Mouse (Mus musculus): Measurements from ENCODE around the gene Map4k5. TPM values are rescaled to one million over a fixed set of nuclear protein-coding genes. Genes with fewer than 3 reads are reported as not detected.

The Map4k5 gene
- polyA plus RNA-seq, 1 experiment from 2014 or later, result 33.7 TPM

DNA sequence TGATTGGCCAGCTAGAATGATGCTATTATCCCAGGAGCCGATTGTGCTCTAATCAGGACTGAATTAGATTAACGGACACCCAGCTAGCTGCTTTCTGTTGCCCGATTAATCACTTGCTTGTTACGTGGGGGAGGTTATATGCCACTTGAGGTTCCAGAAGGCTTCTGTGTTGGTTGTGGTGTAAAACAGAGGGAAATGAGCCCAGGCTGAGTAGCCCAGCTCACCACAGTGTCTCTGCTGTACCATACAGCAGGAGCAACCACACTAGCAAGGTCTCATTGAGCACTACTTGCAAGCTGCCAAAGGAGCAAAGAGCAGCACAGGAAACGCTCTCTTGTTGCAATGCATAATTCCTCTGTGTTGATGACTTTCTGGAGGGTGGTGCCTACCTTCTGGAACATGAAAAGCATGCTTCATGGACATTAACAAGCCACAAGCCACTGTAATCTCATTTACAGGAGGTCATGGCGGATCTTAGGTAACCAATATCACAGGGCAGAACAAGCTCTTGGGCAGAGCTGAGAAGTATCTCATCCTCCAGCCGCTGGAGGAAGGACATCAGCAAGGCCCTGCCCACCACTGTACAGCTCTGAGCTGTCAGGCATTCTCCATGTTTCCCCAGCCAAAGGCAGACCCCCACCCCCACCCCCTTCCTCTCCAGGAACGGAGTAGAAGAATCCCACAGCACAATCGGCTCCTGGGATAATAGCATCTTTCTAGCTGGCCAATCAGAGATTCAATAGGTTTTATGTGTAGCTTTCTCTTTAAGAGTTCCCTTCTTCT is 125.3 kb downstream of the Map4k5 start:
- no peaks in the 10 kb centered on the region for H3K9me3 ChIP-seq
- WGBS, result 55% methylated on average over 9 of the region's 9 CpGs
- no peaks in the 10 kb centered on the region for H3K27me3 ChIP-seq (replicated peaks; ENCODE audit: low read depth, poor library complexity, severe bottlenecking)
- no peaks in the 10 kb centered on the region for H3K36me3 ChIP-seq (replicated peaks)
- no peak for DNase-seq (ENCODE audit: low spot score)
- H3K4me1 ChIP-seq, result peaks cover 13% of the 10 kb centered on the region
- no peak overlapping the region for H3K4me3 ChIP-seq
- H3K27ac ChIP-seq (replicated peaks), result 0 out of 2 replicates have a peak overlapping the region, but pooled peaks have one; percentile 19

DNA sequence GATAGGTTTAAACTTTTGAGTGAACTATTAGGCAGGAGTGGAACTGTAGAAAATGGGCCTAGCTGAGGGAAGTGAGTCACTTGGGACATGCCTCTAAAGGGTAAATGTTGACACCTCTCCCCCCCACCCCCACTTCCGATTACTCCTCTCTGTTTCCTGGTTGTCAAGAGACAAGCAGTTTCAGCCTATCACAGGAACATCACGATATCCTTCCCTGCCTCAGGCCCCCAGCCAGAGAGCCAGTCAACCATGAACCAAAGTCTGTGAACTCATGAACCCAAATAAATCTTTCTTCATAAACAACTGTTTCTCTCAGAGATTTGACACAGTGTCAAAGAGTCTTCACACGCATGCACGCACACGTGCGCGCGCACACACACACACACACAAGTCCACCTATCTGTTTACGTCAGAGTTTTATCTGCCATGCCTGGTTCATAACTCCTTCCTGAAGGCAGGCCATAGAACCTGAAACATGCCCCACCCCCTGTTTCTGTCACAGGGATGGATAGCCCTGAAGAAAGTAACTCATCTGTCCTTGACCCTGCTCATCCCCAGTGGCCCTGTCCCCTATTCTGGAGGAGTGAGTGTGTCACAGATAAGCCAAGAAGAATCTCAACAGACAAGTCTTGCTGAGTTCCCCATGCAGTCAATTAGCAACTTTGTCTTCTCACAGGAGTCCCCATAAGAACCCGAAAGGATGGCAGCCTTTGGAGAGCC is 126.7 kb downstream of the Map4k5 start:
- no peak for DNase-seq (ENCODE audit: low spot score)
- Histone ChIP-seq H3K27ac (replicated peaks) (no peak overlapping the region), H3K4me3 (no peak overlapping the region), H3K4me1 (peaks cover 16% of the 10 kb centered on the region), H3K27me3 (replicated peaks; ENCODE audit: low read depth, poor library complexity, severe bottlenecking) (no peaks in the 10 kb centered on the region), H3K36me3 (replicated peaks) (no peaks in the 10 kb centered on the region), H3K9me3 (no peaks in the 10 kb centered on the region)
- WGBS, result 83% methylated on average over 10 of the region's 10 CpGs

DNA sequence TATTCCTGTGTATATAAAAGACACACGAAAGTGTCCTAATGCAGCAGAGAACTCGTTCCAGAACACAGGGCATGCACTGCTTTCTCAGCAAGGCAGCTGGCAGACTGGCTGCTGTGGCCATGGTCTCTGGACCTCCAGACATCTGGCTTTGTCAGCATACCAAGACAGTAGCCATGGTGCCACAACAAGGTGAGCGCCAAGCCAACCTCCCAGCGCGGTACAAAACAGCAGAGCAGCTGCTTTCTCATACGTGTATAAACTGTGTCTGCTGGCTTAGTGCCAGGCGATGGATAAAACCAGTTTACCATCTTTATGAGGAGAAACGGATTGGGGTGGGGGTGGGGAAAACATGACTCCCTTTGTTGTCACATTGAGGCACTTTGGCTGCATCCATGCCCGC is 127.5 kb downstream of the Map4k5 start:
- Histone ChIP-seq H3K27ac (replicated peaks) (no peak overlapping the region), H3K36me3 (replicated peaks) (no peaks in the 10 kb centered on the region), H3K27me3 (replicated peaks; ENCODE audit: low read depth, poor library complexity, severe bottlenecking) (no peaks in the 10 kb centered on the region), H3K4me1 (peaks cover 19% of the 10 kb centered on the region), H3K4me3 (no peak overlapping the region), H3K9me3 (no peaks in the 10 kb centered on the region)
- DNase-seq (ENCODE audit: low spot score), result no peak
- WGBS, result 88% methylated on average over 9 of the region's 9 CpGs

DNA sequence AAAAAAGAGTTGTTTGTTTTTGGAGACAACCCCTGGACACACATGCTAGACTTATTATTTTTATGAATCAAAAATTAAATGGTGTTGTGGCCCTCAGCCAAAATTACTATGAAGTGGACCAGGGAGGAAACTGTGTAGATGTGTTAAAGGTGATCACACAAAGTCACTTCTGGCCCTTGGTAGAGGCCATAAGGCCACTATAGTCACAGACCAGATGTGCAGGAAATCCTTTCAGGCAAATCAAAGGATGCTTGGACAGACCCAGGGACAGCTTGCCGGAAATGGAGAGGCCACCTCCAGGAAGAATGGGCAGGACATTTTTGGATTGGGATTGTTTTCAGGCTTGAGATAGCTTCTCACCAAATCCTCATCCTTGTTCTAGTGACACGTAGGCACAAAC is 131.4 kb downstream of the Map4k5 start:
- H3K4me3 ChIP-seq, result no peak overlapping the region
- H3K4me1 ChIP-seq, result peaks cover 32% of the 10 kb centered on the region
- no peaks in the 10 kb centered on the region for H3K27me3 ChIP-seq (replicated peaks; ENCODE audit: low read depth, poor library complexity, severe bottlenecking)
- no peaks in the 10 kb centered on the region for H3K9me3 ChIP-seq
- no peak overlapping the region for H3K27ac ChIP-seq (replicated peaks)
- WGBS, result 58% methylated on average over 2 of the region's 2 CpGs
- DNase-seq (ENCODE audit: low spot score), result no peak
- no peaks in the 10 kb centered on the region for H3K36me3 ChIP-seq (replicated peaks)

DNA sequence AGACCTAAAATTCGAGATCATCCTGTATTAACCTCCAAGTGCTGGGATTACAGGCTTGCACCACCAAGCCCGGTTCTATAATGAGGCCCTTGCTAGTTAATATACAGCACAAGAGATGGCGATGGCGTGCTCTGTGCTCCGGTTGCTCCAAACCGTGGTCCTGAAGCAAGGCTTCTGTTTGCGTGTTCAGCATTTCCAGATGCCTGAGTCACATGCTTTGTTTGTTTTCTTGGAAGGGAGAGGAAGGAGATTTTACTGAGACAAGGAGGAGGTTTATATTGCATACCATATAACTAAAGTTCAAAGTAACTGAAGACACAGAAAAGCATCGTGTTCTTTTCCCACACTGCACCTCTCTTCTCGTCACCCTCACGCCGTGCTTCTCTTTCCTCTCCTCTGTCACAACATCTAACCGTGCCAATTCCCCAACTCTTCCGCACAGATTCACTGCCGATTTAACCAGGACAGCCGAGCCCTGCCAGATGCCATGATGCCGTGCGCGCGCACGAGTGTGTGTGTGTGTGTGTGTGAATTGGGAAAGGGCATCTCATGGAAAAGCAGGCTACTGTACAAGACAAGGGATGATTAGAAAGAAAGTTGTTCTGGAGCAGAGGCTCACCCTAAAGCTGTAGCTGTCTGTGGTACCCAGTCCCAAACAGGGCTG is 132.1 kb downstream of the Map4k5 start:
- Histone ChIP-seq H3K9me3 (no peaks in the 10 kb centered on the region), H3K4me1 (peaks cover 32% of the 10 kb centered on the region), H3K27me3 (replicated peaks; ENCODE audit: low read depth, poor library complexity, severe bottlenecking) (no peaks in the 10 kb centered on the region), H3K4me3 (no peak overlapping the region), H3K36me3 (replicated peaks) (no peaks in the 10 kb centered on the region), H3K27ac (replicated peaks) (no peak overlapping the region)
- WGBS, result 89% methylated on average over 20 of the region's 20 CpGs
- no peak for DNase-seq (ENCODE audit: low spot score)

DNA sequence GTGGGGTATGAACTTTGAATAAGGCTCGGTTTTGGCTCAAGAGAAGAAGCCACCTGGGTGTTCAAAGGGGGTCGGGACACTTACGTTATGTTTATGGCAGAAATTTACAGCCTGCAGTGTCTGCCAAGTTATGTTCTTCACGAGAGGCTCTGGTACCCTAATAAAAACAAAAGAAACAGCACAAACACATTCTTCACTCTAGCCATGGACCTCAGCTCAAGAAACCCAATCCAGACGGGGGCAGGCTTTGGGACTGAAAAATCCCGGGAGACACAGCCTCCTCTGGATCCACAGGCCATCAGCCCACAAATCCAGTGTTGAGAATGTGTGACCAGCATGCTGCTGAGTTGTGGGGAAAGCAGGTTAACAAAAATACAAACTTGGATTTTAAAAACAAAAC is 133.0 kb downstream of the Map4k5 start:
- no peaks in the 10 kb centered on the region for H3K36me3 ChIP-seq (replicated peaks)
- WGBS, result 72% methylated on average over 6 of the region's 6 CpGs
- no peaks in the 10 kb centered on the region for H3K27me3 ChIP-seq (replicated peaks; ENCODE audit: low read depth, poor library complexity, severe bottlenecking)
- H3K27ac ChIP-seq (replicated peaks), result 0 out of 2 replicates have a peak overlapping the region, but pooled peaks have one; percentile 26
- H3K9me3 ChIP-seq, result no peaks in the 10 kb centered on the region
- H3K4me3 ChIP-seq, result no peak overlapping the region
- no peak for DNase-seq (ENCODE audit: low spot score)
- H3K4me1 ChIP-seq, result peaks cover 28% of the 10 kb centered on the region

DNA sequence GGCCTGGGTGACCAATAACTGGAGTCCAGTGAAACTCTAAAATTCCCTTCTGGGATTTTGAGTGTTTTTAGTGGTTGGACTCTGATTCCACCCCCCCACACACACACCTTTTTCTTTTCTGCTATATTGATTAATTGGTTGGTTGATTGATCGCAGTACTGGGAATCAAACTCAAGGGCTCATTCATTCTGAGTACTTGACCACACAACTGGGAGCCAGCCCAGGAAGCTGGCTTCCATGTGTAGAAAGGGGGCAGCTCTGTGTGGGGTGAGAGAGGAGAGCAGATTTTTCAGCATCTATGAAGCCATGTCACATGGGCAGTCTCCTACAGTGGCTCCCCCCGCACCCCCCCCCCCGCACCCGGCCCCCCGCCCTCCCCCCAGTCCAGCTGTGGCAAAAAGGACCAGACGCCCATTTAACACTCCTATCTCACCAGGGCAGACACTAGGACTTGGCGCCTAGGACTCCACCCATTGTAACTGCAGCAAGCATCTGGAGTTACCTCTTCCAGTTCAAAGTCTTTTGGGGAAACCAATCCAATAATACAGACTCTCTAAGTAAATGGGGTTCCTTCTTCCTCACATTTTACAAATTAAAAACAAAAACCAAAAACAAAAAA is 133.6 kb downstream of the Map4k5 start:
- Histone ChIP-seq H3K4me3 (0 out of 2 replicates have a peak overlapping the region, but pooled peaks have one; percentile 48), H3K27ac (replicated peaks) (peak overlapping the region; percentile 80)
- WGBS, result 58% methylated on average over 7 of the region's 7 CpGs

DNA sequence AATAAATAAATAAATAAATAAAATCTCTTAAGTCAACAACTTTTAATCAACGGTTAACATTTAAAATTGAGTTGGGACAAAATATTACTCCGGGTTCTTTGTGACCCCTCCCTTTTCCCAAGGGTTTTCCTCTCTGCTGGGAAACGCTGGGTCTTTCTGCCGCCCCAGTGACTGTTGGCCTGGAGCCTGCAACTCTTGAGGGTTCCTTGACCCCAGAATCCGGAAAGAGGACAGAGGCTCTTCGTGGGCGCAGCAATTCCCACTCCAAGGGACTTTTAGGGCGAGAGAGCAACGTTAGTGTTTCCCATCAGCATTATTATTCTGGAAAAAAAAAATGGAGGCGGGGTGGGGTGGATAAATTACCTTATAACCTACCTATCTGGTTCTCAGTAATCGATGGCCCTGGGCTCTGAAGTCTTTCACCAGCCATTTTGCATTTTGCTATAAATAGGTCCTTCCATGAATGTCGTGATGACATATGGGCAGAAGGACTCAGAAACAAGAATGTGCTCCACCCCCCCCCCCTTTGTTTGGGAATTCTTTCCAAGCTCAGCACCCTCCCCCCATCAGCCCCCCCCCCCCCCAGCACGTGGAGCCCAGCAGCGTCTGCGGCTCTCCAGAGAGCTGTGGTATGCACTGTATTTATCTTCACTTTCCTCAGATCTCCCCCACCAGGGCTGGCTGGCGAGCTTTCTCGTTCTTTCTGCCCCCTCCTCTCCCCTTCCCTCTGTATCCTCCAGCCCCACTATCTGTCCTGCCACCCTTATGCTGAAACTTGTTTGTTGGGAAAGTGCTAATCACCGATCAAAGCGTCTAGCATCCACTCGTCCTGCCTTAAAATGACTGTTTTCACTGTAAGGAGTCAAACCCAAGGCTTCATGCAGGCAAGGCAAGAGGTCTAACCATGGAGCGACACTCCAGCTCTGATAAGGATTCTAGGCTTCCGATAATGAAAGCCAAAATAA is 134.5 kb downstream of the Map4k5 start:
- Histone ChIP-seq H3K4me1 (peaks cover 35% of the 10 kb centered on the region), H3K27ac (replicated peaks) (peak overlapping the region; percentile 80), H3K27me3 (replicated peaks; ENCODE audit: low read depth, poor library complexity, severe bottlenecking) (no peaks in the 10 kb centered on the region), H3K4me3 (peak overlapping the region; percentile 48), H3K9me3 (no peaks in the 10 kb centered on the region), H3K36me3 (replicated peaks) (no peaks in the 10 kb centered on the region)
- DNase-seq (ENCODE audit: low spot score), result peak; percentile 62
- WGBS, result 9% methylated on average over 22 of the region's 22 CpGs

More for the DNA sequence above, 133.6 kb downstream of the Map4k5 start:
- no peaks in the 10 kb centered on the region for H3K27me3 ChIP-seq (replicated peaks; ENCODE audit: low read depth, poor library complexity, severe bottlenecking)
- no peaks in the 10 kb centered on the region for H3K9me3 ChIP-seq
- DNase-seq (ENCODE audit: low spot score), result no peak
- H3K4me1 ChIP-seq, result peaks cover 28% of the 10 kb centered on the region
- H3K36me3 ChIP-seq (replicated peaks), result no peaks in the 10 kb centered on the region

DNA sequence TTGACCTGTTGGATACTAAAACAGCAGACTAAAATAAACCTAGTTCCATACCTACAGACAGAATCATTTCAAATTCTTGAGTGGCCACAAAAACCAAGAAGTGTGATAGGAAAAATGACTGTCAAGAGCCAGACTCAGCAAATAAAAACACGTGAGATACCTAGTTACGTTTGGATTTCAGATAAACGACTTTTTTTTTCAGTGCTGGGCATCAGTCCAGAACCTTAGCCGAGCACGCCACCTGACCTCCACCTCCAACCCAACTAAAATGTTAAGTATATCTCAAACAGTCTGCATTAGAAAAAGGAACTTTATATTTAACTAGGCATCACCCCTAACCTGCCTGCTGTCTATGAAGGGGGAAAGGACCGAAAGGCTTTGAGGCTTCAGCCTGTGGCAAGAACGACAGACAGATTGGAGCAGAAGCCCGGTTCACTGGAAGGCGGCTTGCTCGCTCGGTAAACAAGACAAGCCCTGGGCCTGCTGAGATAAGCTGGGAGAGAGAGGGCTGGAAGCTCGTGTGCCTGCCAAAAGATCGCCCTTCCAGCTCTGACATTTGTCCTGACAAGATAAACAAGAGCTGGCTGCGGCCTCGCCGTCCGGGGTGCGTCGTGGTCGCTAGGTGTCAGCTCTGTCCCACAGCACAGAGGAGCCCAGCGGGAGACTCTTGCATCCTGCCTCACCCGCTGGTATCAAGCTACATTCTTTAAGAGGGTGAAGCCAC is 135.4 kb downstream of the Map4k5 start:
- H3K27me3 ChIP-seq (replicated peaks; ENCODE audit: low read depth, poor library complexity, severe bottlenecking), result no peaks in the 10 kb centered on the region
- no peaks in the 10 kb centered on the region for H3K36me3 ChIP-seq (replicated peaks)
- DNase-seq (ENCODE audit: low spot score), result peak; percentile 82
- H3K4me3 ChIP-seq, result peak overlapping the region; percentile 48
- no peaks in the 10 kb centered on the region for H3K9me3 ChIP-seq
- peak overlapping the region; percentile 66 for H3K27ac ChIP-seq (replicated peaks)
- H3K4me1 ChIP-seq, result peaks cover 35% of the 10 kb centered on the region
- 18% methylated on average over 22 of the region's 22 CpGs for WGBS

DNA sequence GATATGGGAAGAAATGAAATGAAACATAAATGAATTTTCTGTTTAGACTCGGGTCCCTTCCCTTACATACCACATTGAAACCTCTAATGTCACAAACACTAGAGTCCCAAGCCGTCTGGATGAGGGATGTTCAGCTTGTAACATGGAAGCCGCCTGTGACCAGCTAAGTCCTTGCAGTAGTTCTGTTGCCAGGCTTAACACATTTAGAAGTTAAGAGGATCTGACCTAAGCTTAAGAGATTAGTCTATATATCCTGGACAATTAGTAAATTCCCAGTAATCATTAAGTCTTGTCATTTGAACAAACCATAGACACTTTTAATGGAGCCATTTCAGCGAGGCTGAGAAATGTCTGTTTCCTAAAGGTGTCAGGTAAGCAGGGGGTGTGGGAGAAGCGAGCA is 137.0 kb downstream of the Map4k5 start:
- H3K27me3 ChIP-seq (replicated peaks; ENCODE audit: low read depth, poor library complexity, severe bottlenecking), result no peaks in the 10 kb centered on the region
- H3K9me3 ChIP-seq, result no peaks in the 10 kb centered on the region
- no peaks in the 10 kb centered on the region for H3K36me3 ChIP-seq (replicated peaks)
- peaks cover 44% of the 10 kb centered on the region for H3K4me1 ChIP-seq
- H3K4me3 ChIP-seq, result no peak overlapping the region
- DNase-seq (ENCODE audit: low spot score), result no peak
- WGBS, result 78% methylated on average over 5 of the region's 5 CpGs
- H3K27ac ChIP-seq (replicated peaks), result no peak overlapping the region

DNA sequence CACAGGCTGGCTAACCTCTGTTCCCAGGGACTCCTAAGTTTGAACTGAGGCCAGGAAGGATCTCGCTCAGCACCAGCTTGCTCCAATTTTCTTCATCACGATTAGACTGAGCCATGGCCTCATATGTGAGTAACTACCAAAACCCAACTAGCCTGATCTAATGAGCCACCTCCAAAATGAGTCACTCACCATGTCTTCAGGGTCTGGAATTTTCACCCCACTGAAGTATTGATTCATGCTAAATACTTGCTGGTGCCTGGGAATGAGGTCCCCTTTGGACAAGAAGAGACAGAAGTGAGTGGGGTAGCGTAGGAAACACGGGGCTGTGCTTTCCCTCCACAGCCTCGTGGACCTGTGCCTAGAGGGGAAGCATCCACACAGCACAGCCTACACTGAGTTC is 139.1 kb downstream of the Map4k5 start:
- Histone ChIP-seq H3K27ac (replicated peaks) (no peak overlapping the region), H3K36me3 (replicated peaks) (no peaks in the 10 kb centered on the region), H3K27me3 (replicated peaks; ENCODE audit: low read depth, poor library complexity, severe bottlenecking) (no peaks in the 10 kb centered on the region), H3K4me3 (no peak overlapping the region), H3K4me1 (peaks cover 36% of the 10 kb centered on the region), H3K9me3 (no peaks in the 10 kb centered on the region)
- no peak for DNase-seq (ENCODE audit: low spot score)
- 87% methylated on average over 5 of the region's 5 CpGs for WGBS
